Mouse (Mus musculus): Measurements from ENCODE around the gene Dhcr7. TPM values are rescaled to one million over a fixed set of nuclear protein-coding genes. Genes with fewer than 3 reads are reported as not detected.

Gene Dhcr7
- polyA plus RNA-seq, 1 experiment from 2014 or later: 23.9 TPM

DNA sequence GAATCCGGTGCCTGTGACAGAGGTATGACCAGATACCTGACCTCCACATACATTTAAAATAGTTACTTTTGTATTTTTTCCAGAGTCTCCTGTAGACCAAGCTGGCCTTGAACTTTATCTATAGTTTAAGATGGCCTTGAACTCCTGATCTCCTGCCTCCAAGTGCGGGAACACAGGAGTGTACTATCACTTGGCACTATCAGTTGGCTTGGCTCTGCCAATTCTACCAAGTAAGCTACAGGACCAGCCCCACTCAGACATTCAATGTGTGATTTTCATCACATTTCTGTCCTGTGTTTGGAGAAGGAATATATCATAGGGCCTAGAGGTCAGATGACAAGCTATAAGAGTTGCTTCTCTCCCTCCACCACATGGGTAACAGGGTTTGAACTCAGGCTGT is 11.4 kb downstream of the Dhcr7 start:
- WGBS: 83% methylated on average over 2 of the region's 2 CpGs
- no peak for TF ChIP-seq EP300 (optimal IDR thresholded peaks at IDR 0.05)
- TF ChIP-seq CTCF (IDR thresholded peaks at IDR 0.05; ENCODE audit: low read depth): no peak
- H3K9ac ChIP-seq (ENCODE audit: low read length): no peak overlapping the region; the same call in 1 of the 2 replicates
- no peak overlapping the region for H3K4me3 ChIP-seq (ENCODE audit: low read depth, low read length)
- H3K9me3 ChIP-seq (ENCODE audit: control insufficient read depth, low read length): no peaks in the 10 kb centered on the region
- peak overlapping the region; percentile 49; the same call in 1 of the 2 replicates for H3K27ac ChIP-seq (replicated peaks)
- no peak overlapping the region for H3K4me2 ChIP-seq (replicated peaks; ENCODE audit: low read depth)
- no peak for DNase-seq (ENCODE audit: low spot score)
- H3K27me3 ChIP-seq (ENCODE audit: control insufficient read depth, insufficient read depth, low read length): no peaks in the 10 kb centered on the region
- ATAC-seq (ENCODE audit: low FRiP score, low TSS enrichment): no peak
- H3K36me3 ChIP-seq (ENCODE audit: control insufficient read depth, insufficient read depth, low read length): no peaks in the 10 kb centered on the region
- peaks cover 4% of the 10 kb centered on the region for H3K4me1 ChIP-seq (replicated peaks; ENCODE audit: control insufficient read depth, insufficient read depth)

DNA sequence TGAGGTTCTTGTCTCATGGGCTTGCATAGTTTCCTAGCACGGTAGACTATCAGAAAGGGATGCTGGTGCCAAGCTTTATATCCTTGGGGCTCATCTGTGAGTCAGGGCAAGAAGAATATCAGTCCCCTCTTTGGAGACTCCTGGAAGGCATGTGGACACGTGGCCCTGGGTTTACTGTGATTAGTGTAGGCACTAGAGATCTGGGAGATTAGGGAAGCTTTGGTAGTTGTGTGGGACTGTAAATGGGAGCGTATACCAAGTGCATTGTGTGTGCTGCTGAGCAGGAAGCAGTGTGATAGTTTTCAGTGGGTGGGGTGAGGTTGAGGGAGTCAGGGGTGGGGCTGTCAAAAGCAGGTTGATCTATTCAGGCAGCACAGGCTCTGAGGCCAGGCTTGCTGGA is 12.0 kb downstream of the Dhcr7 start:
- H3K4me2 ChIP-seq (replicated peaks; ENCODE audit: low read depth): no peak overlapping the region
- 39% methylated on average over 3 of the region's 3 CpGs for WGBS
- no peaks in the 10 kb centered on the region for H3K36me3 ChIP-seq (ENCODE audit: control insufficient read depth, insufficient read depth, low read length)
- H3K4me3 ChIP-seq (ENCODE audit: low read depth, low read length): no peak overlapping the region
- H3K4me1 ChIP-seq (replicated peaks; ENCODE audit: control insufficient read depth, insufficient read depth): peaks cover 4% of the 10 kb centered on the region
- H3K27ac ChIP-seq (replicated peaks): peak overlapping the region; percentile 49
- DNase-seq (ENCODE audit: low spot score) (peak; percentile 47), ATAC-seq (ENCODE audit: low FRiP score, low TSS enrichment) (peak; percentile 80)
- TF ChIP-seq CTCF (IDR thresholded peaks at IDR 0.05; ENCODE audit: low read depth): no peak
- no peak for TF ChIP-seq EP300 (optimal IDR thresholded peaks at IDR 0.05)
- no peaks in the 10 kb centered on the region for H3K9me3 ChIP-seq (ENCODE audit: control insufficient read depth, low read length)
- H3K27me3 ChIP-seq (ENCODE audit: control insufficient read depth, insufficient read depth, low read length): no peaks in the 10 kb centered on the region
- H3K9ac ChIP-seq (ENCODE audit: low read length): no peak overlapping the region; the same call in 1 of the 2 replicates

DNA sequence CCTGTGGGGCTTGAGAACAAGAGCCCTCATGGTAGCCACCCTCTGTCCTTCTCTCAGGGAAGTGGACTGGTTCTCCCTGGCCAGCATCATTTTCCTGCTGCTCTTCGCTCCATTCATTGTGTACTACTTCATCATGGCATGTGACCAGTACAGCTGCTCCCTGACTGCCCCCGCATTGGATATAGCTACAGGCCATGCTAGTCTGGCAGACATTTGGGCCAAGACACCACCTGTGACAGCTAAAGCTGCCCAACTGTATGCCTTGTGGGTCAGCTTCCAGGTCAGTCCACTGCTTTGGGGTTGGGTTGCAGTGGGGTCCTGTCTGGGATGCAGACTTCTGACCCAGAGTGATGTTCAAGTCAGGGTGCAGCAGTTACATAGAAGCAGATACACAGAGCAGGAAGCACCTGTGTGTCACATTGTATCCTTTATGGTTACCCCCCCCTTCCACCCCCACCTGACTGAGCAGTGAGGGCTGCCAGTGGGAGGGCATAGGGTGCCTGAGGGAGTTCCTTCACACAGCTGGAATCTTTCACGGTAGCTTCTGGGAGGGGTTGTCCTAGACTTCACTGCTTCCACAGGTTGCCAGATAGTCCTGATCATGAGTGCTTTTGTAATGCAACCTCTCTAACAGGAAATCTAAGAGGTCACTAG is 14.9 kb downstream of the Dhcr7 start:
- H3K4me1 ChIP-seq (replicated peaks; ENCODE audit: control insufficient read depth, insufficient read depth): peaks cover 4% of the 10 kb centered on the region; the same call in 1 of the 2 replicates
- no peak overlapping the region for H3K9ac ChIP-seq (ENCODE audit: low read length)
- H3K36me3 ChIP-seq (ENCODE audit: control insufficient read depth, insufficient read depth, low read length): peaks cover 11% of the 10 kb centered on the region
- H3K4me3 ChIP-seq (ENCODE audit: low read depth, low read length): no peak overlapping the region
- ATAC-seq (ENCODE audit: low FRiP score, low TSS enrichment) (no peak), DNase-seq (ENCODE audit: low spot score) (no peak)
- H3K27ac ChIP-seq (replicated peaks): no peak overlapping the region
- 86% methylated on average over 3 of the region's 3 CpGs for WGBS
- no peak overlapping the region for H3K4me2 ChIP-seq (replicated peaks; ENCODE audit: low read depth)
- H3K9me3 ChIP-seq (ENCODE audit: control insufficient read depth, low read length): no peaks in the 10 kb centered on the region
- H3K27me3 ChIP-seq (ENCODE audit: control insufficient read depth, insufficient read depth, low read length): no peaks in the 10 kb centered on the region
- TF ChIP-seq CTCF (IDR thresholded peaks at IDR 0.05; ENCODE audit: low read depth) (no peak), EP300 (optimal IDR thresholded peaks at IDR 0.05) (no peak)

DNA sequence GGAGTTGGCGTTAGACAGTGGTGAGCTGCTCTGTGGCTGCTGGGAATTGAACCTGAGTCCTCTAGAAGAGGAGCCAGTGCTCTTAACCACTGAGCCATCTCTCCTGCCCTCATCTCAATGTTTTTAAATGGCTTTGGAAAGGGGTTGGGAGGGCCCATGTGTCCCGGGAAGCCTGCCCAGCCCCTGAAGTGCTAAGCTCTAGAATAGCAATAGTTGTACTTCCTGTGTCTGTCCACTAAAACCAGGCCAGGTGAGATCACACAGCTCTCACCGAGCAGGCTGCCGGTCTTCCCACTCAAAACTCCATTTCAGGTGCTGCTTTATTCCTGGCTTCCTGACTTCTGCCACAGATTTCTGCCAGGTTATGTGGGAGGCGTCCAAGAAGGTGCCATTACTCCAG is 17.2 kb downstream of the Dhcr7 start:
- ATAC-seq (ENCODE audit: low FRiP score, low TSS enrichment) (no peak), DNase-seq (ENCODE audit: low spot score) (no peak)
- no peak overlapping the region for H3K27ac ChIP-seq (replicated peaks)
- no peak overlapping the region for H3K4me2 ChIP-seq (replicated peaks; ENCODE audit: low read depth)
- H3K27me3 ChIP-seq (ENCODE audit: control insufficient read depth, insufficient read depth, low read length): no peaks in the 10 kb centered on the region
- no peaks in the 10 kb centered on the region for H3K9me3 ChIP-seq (ENCODE audit: control insufficient read depth, low read length)
- no peaks in the 10 kb centered on the region for H3K4me1 ChIP-seq (replicated peaks; ENCODE audit: control insufficient read depth, insufficient read depth)
- H3K9ac ChIP-seq (ENCODE audit: low read length): no peak overlapping the region
- TF ChIP-seq EP300 (optimal IDR thresholded peaks at IDR 0.05) (no peak), CTCF (IDR thresholded peaks at IDR 0.05; ENCODE audit: low read depth) (no peak)
- no peak overlapping the region for H3K4me3 ChIP-seq (ENCODE audit: low read depth, low read length)
- H3K36me3 ChIP-seq (ENCODE audit: control insufficient read depth, insufficient read depth, low read length): peaks cover 25% of the 10 kb centered on the region
- 89% methylated on average over 5 of the region's 5 CpGs for WGBS

DNA sequence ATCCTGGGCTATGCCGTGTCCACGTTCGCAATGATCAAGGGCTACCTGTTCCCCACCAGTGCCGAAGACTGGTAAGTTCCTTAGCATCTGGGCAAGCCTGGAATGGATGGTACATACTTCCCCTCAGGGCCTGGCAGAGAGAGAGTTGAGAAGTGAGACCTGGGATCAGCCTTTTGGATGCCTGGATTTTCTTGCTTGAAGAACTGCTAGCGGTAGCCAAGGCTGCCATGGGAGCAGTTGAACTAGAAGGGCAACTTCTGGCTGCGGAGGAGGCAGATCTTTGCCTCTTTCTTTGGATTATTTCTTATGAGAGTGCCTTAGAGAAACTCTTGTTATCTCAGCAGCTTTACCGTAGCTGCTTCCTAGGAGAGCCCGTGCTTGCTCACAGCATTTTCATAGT is 18.4 kb downstream of the Dhcr7 start:
- H3K4me1 ChIP-seq (replicated peaks; ENCODE audit: control insufficient read depth, insufficient read depth): no peaks in the 10 kb centered on the region
- TF ChIP-seq CTCF (IDR thresholded peaks at IDR 0.05; ENCODE audit: low read depth): no peak
- TF ChIP-seq EP300 (optimal IDR thresholded peaks at IDR 0.05): no peak
- H3K27me3 ChIP-seq (ENCODE audit: control insufficient read depth, insufficient read depth, low read length): no peaks in the 10 kb centered on the region
- no peak for ATAC-seq (ENCODE audit: low FRiP score, low TSS enrichment)
- H3K27ac ChIP-seq (replicated peaks): no peak overlapping the region
- H3K4me3 ChIP-seq (ENCODE audit: low read depth, low read length): no peak overlapping the region
- H3K9me3 ChIP-seq (ENCODE audit: control insufficient read depth, low read length): no peaks in the 10 kb centered on the region
- DNase-seq (ENCODE audit: low spot score): no peak
- H3K9ac ChIP-seq (ENCODE audit: low read length): no peak overlapping the region
- 90% methylated on average over 8 of the region's 8 CpGs for WGBS
- H3K4me2 ChIP-seq (replicated peaks; ENCODE audit: low read depth): no peak overlapping the region
- peaks cover 33% of the 10 kb centered on the region for H3K36me3 ChIP-seq (ENCODE audit: control insufficient read depth, insufficient read depth, low read length)

DNA sequence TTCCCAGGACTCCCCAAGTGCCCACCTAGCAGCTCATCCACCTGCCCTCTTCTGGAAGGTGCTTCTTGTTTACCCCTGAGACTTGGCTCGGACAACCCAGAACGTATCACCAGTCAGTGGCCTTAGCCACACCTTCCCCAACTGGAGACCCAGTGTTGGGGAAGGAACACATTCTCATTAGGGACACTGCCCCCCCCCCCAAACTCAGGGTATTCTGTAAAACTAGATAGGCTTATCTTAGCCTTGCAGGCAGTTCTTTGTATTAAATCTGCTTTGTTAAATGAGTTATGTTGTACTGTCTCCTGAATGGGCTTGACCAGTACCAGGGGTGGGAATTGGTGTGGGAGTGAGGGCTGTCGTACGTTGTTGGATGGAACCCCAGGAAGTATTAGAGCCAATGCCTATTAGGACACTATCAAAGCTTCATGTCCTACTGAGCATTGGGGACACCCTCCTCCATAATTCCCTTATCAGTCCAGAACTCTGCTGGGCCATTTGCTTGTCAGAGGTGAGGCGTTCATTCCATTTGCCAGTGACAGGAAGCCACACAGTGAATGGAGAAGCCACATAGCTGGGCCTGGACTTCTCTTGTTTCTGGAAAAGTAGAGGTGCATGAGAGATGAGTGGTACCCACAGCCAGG is 25.3 kb downstream of the Dhcr7 start:
- H3K9me3 ChIP-seq (ENCODE audit: control insufficient read depth, low read length): no peaks in the 10 kb centered on the region
- no peaks in the 10 kb centered on the region for H3K27me3 ChIP-seq (ENCODE audit: control insufficient read depth, insufficient read depth, low read length)
- H3K27ac ChIP-seq (replicated peaks): no peak overlapping the region
- no peak overlapping the region for H3K4me2 ChIP-seq (replicated peaks; ENCODE audit: low read depth)
- WGBS: 81% methylated on average over 5 of the region's 5 CpGs
- no peak overlapping the region for H3K4me3 ChIP-seq (ENCODE audit: low read depth, low read length)
- TF ChIP-seq EP300 (optimal IDR thresholded peaks at IDR 0.05): no peak
- no peak for TF ChIP-seq CTCF (IDR thresholded peaks at IDR 0.05; ENCODE audit: low read depth)
- ATAC-seq (ENCODE audit: low FRiP score, low TSS enrichment) (no peak; the same call in 1 of the 2 replicates), DNase-seq (ENCODE audit: low spot score) (no peak)
- H3K9ac ChIP-seq (ENCODE audit: low read length): no peak overlapping the region
- no peaks in the 10 kb centered on the region for H3K4me1 ChIP-seq (replicated peaks; ENCODE audit: control insufficient read depth, insufficient read depth)
- H3K36me3 ChIP-seq (ENCODE audit: control insufficient read depth, insufficient read depth, low read length): peaks cover 23% of the 10 kb centered on the region

Measured in stomach, postnatal 0 days (tissue).